In genomic region chr15:12447021-12447434, GRCm38 (mm10) we compare ENCODE assay signal across 9 mouse cellular contexts.
DNase-seq lines count a peak whose midpoint lies in the region; ATAC-seq lines count a peak whose summit lies in the region.
"Had no signal": no experiment of that assay in that cellular context is flagged by ENCODE, and none has a peak within 500 bp of the region (broad histone marks: within the 10 kb centered on the region; RNA-seq: fewer than 3 reads in every experiment).

No protein-coding gene starts in this region.

- intact Hi-C loops in left cerebral cortex, postnatal 36 days (cut with DNase I): no loop called here

- ATAC-seq in intestine, embryonic 14.5 days (replicated peaks; ENCODE audit: low FRiP score, low TSS enrichment, low read depth): peak; percentile 87
- no peak for ATAC-seq in hindbrain, embryonic 13.5 days (ENCODE audit: low FRiP score)

- H3K9ac ChIP-seq in intestine, embryonic 14.5 days (ENCODE audit: low read length): no peak overlapping the region
- no peak overlapping the region for H3K9ac ChIP-seq in hindbrain, embryonic 13.5 days
- H3K9ac ChIP-seq: neural tube, embryonic 13.5 days had no signal

- H3K9me3 ChIP-seq in intestine, embryonic 14.5 days (ENCODE audit: control insufficient read depth, low read length): no peaks in the 10 kb centered on the region
- H3K9me3 ChIP-seq in hindbrain, embryonic 13.5 days: no peaks in the 10 kb centered on the region
- H3K9me3 ChIP-seq: neural tube, embryonic 13.5 days had no signal

- no peaks in the 10 kb centered on the region for H3K4me1 ChIP-seq in intestine, embryonic 14.5 days (replicated peaks; ENCODE audit: control insufficient read depth, insufficient read depth, low read length)
- no peaks in the 10 kb centered on the region for H3K4me1 ChIP-seq in hindbrain, embryonic 13.5 days (replicated peaks)

- peak overlapping the region; percentile 26 for H3K4me2 ChIP-seq in intestine, embryonic 14.5 days (ENCODE audit: low read length)
- no peak overlapping the region for H3K4me2 ChIP-seq in hindbrain, embryonic 13.5 days
- H3K4me2 ChIP-seq: heart, embryonic 11.5 days; neural tube, embryonic 13.5 days had no signal

- no peaks in the 10 kb centered on the region for H3K36me3 ChIP-seq in intestine, embryonic 14.5 days (ENCODE audit: control insufficient read depth, insufficient read depth, low read length)
- no peaks in the 10 kb centered on the region for H3K36me3 ChIP-seq in hindbrain, embryonic 13.5 days
- H3K36me3 ChIP-seq: neural tube, embryonic 13.5 days had no signal

- no peak overlapping the region for H3K4me3 ChIP-seq in intestine, embryonic 14.5 days (ENCODE audit: low read depth, low read length)
- H3K4me3 ChIP-seq in hindbrain, embryonic 13.5 days: no peak overlapping the region
- H3K4me3 ChIP-seq: neural tube, embryonic 13.5 days had no signal

- H3K27me3 ChIP-seq in intestine, embryonic 14.5 days (replicated peaks; ENCODE audit: control insufficient read depth, insufficient read depth, low read length): no peaks in the 10 kb centered on the region
- H3K27me3 ChIP-seq in hindbrain, embryonic 13.5 days: no peaks in the 10 kb centered on the region
- H3K27me3 ChIP-seq: neural tube, embryonic 13.5 days had no signal

- H3K27ac ChIP-seq in intestine, embryonic 14.5 days (ENCODE audit: low read depth): peak overlapping the region; percentile 57
- no peak overlapping the region for H3K27ac ChIP-seq in hindbrain, embryonic 13.5 days
- H3K27ac ChIP-seq: neural tube, embryonic 13.5 days had no signal

- 52% methylated on average over 10 of the region's 10 CpGs for WGBS in intestine, embryonic 14.5 days
- 83% methylated on average over 10 of the region's 10 CpGs for WGBS in hindbrain, embryonic 13.5 days

- peak; percentile 9 for DNase-seq in thymus, postnatal 14 days
- DNase-seq in thymus, postnatal 25 days: no peak
- no peak for DNase-seq in intestine, embryonic 14.5 days (ENCODE audit: low spot score)
- DNase-seq in left cerebral cortex, postnatal 36 days (ENCODE audit: low spot score in 2 of 2): peak; percentile 67 to 68
- no peak for DNase-seq in spleen, adult 12 weeks (ENCODE audit: low spot score)
- no peak for DNase-seq in spleen, postnatal 10 days (ENCODE audit: low spot score in 2 of 2)

Comparison
In these comparisons a context has a peak if more than half of its experiments do, and no peak if none do; other contexts are left out.
1. DNase-seq: peak in thymus, postnatal 14 days (single experiment) and left cerebral cortex, postnatal 36 days (2 of 2); none in thymus, postnatal 25 days (single experiment), intestine, embryonic 14.5 days (single experiment), spleen, adult 12 weeks (single experiment) and spleen, postnatal 10 days (0 of 2).